Mouse (Mus musculus): ENCODE data around the gene Hspa1a. TPM values are rescaled to one million over a fixed set of nuclear protein-coding genes. Genes with fewer than 3 reads are reported as not detected.
A peak's percentile ranks its signal among the peaks of the same experiment; 100 is the strongest.
"Not testable (repeated sequence)": the region's sequence is repeated elsewhere in the genome, so short reads cannot be mapped to it uniquely, and the experiment has no call there.

The Hspa1a gene
- polyA plus RNA-seq, 1 experiment = 6.3 TPM

DNA sequence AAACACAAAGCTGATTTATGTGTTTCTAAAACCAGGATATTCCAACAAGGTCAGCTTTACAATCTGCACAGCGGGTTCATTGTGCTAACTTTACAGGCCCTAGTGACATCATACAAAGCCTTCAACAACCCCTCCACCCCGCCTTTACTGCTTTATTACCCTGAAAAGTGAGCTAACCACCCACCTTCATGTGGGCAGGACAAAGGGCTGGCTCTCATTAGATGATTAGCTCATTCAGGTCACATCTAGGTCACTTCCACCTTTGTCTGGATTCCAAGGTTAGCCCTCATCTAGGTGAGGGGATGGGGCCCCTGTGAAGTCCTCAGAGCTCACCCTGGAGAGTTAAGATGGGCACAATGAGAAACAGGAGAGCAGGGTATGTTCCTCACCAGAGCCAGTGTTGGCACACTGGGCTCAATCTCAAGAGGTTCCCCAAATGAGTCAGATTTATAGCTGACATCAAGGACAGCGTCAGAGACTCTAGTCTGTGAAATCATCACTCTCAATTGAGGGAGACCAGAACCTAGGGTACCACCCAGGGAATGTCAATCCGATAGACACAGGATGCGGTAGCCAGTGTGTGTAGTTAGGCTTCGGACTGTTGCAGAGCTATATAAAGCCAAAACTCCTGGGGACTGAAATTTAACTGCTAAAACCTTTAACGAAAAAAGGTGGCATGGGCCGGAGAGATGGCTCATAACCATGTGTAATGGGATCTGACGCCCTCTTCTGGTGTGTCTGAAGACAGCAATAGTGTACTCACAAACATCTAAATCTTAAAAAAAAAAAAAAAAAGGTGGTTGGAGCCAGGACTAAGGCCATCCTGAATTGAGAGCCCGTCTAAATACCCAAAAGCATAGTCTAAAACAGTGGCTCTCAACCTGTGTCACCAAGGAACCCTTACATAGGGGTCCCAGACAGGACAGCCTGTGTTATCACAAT lies 21.2 kb downstream of the Hspa1a start:
- Histone ChIP-seq H3K27ac (replicated peaks; ENCODE audit: low read depth, low read length) (no peak overlapping the region), H3K4me3 (ENCODE audit: insufficient read depth, low read depth, low read length) (peak overlapping the region; percentile 98), H3K4me1 (ENCODE audit: control insufficient read depth, insufficient read depth, insufficient read length, low read length) (no peaks in the 10 kb centered on the region)

DNA sequence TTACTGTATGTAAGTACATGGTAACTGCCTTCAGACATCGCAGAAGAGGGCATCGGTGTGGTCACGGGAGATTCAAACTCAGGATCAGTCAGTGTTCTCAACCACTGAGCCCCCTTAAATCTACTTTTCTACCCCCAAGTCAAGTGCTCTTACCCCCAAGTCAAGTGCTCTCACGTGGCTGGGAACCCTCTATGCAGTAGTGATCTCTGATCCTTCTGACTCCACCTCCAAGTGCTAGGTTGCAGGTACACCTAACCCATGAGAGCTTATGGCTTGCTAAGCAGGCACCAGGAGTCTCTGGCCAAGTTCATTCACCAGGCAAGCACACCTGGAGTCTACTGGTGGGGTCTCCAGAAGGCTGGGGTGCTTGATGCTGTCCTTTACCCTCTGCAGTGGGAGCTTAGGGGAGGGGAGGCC lies 22.4 kb downstream of the Hspa1a start:
- no peak overlapping the region for H3K27ac ChIP-seq (replicated peaks; ENCODE audit: low read depth, low read length)

DNA sequence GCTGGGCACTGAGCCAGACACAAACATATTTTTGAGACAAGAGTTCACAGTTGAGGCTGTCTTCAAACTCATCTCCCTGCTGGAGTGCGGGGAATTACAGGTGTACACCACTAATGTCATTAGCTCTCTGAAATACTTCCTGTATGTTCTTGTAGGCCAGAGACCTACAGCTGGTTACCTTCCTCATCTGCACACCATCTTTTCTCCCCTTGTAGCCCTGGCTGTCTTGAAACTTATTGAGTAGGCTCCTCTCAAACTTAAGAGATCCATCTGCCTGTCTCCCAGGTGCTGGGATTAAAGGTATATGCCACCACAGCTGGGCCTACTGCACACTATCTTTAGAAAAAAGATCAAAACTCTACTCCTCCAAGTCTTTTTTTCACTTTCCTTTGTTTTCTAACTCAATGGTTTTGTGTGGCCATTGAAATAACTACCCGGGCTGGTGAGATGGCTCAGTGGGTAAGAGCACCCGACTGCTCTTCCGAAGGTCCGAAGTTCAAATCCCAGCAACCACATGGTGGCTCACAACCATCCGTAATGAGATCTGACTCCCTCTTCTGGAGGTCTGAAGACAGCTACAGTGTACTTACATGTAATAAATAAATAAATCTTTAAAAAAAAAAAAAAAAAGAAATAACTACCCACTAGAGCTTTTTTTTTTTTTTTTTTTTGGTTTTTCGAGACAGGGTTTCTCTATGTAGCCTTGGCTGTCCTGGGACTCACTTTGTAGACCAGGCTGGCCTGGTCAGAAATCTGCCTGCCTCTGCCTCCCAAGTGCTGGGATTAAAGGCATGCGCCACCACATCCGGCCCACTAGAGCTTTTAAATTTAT lies 23.0 kb downstream of the Hspa1a start:
- H3K4me1 ChIP-seq (ENCODE audit: control insufficient read depth, insufficient read depth, insufficient read length, low read length); H3K27ac ChIP-seq (replicated peaks; ENCODE audit: low read depth, low read length): not testable (repeated sequence)

More for the DNA sequence above, 22.4 kb downstream of the Hspa1a start:
- no peaks in the 10 kb centered on the region for H3K4me1 ChIP-seq (ENCODE audit: control insufficient read depth, insufficient read depth, insufficient read length, low read length)
- no peak overlapping the region for H3K4me3 ChIP-seq (ENCODE audit: insufficient read depth, low read depth, low read length)

DNA sequence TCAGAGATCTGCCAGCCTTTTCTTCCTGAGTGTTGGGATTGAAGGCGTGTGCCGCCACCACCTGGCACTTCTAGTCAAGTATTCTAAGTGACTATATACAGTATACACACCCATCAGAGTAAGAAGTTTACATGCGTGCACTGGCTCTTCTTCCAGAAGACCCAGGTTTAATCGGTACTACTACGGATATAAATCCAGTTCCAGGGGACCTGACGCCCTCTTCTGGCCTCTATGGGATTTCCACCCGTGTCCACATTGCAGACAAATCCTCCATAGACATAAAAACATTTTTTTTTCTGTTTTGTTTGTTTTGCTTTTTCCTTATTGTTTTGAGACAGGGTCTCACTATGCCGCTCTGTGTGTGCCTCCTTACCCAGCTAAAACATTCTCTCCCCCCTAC lies 24.4 kb downstream of the Hspa1a start:
- peaks cover 3% of the 10 kb centered on the region; the same call in 1 of the 2 replicates for H3K4me1 ChIP-seq (ENCODE audit: control insufficient read depth, insufficient read depth, insufficient read length, low read length)
- H3K4me3 ChIP-seq (ENCODE audit: insufficient read depth, low read depth, low read length) = no peak overlapping the region
- H3K27ac ChIP-seq (replicated peaks; ENCODE audit: low read depth, low read length) = no peak overlapping the region

More for the DNA sequence above, 23.0 kb downstream of the Hspa1a start:
- not testable (repeated sequence) for H3K4me3 ChIP-seq (ENCODE audit: insufficient read depth, low read depth, low read length)

DNA sequence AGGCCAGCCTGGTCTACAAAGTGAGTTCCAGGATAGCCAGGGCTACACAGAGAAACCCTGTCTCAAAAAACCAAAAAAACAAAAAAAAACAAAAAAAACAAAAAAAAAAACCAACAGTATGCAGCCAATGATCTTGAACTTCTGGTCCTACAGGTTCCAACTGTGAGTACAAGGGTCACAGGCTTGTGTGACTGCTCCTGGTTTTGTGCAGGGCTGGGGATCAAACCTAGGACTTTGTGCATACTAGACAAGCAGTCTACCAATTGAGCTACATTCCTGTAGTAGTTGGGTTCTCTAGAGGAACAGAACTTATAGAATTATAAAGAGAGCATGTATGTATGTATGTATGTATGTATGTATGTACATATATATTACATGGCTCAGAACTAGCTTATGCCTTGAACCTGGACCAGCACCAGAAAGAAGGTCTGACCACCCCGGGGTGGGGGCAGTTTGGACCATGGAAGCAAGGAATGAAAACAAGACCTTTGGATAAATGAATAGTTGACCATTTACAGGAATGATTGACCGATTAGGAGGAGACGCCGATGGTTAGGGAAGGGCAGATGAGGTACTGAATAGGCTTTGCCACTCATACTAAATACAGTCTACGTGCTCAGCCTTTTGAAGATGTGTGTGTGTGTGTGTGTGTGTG lies 25.3 kb downstream of the Hspa1a start:
- Histone ChIP-seq H3K4me1 (ENCODE audit: control insufficient read depth, insufficient read depth, insufficient read length, low read length) (peaks cover 3% of the 10 kb centered on the region), H3K4me3 (ENCODE audit: insufficient read depth, low read depth, low read length) (no peak overlapping the region), H3K27ac (replicated peaks; ENCODE audit: low read depth, low read length) (no peak overlapping the region)

DNA sequence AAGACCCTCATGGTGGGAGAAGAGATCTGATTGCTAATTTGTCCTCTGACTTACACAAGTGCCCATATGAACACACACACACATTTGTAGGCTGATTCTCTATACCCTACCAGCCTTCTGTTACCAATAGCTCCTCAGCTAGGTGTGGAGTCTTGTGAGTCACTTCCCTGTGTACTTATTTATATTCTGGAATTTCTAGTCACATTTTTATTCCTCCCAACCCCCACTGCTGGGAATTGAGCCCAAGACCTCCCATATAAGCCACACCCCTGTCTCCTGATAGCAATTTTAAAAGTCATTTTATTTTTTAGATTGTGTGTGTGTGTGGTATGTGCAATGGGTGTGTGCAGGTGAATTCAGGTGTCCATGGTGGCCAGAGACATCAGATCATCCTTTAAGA lies 27.6 kb downstream of the Hspa1a start:
- H3K4me3 ChIP-seq (ENCODE audit: insufficient read depth, low read depth, low read length) = no peak overlapping the region
- peaks cover 3% of the 10 kb centered on the region for H3K4me1 ChIP-seq (ENCODE audit: control insufficient read depth, insufficient read depth, insufficient read length, low read length)
- H3K27ac ChIP-seq (replicated peaks; ENCODE audit: low read depth, low read length) = peak overlapping the region; percentile 36; the same call in 1 of the 2 replicates

DNA sequence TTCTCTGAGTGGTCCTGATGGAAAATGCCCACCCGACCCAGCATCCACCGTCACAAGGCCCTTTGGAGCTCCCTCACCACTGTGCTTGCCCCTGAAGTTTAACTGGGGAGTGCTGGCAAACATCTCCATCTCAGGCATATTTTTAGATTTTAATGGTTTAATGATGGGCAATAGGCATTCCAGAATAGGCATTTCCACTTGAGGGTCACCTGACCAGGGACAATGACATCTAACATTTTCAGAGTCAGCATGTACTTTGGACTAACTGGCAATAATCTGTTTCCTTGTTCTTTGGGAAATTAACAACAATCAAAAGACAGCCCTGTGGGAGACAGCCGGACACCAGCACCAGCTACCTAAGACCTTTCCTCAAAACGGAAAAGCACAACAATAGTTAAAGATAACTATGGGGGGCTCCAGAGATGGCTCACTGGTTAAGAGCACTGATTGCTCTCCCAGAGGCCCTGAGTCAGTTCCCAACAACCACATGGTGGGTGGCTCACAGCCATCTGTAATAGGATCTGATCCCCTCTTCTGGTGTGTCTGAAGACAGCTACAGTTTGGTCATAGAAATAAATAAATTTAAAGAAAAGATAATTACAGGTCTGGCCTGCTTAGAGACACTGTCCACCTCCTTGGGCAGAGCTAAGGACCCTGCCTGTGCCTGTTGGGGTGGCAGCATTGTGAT lies 28.7 kb downstream of the Hspa1a start:
- peaks cover 3% of the 10 kb centered on the region for H3K4me1 ChIP-seq (ENCODE audit: control insufficient read depth, insufficient read depth, insufficient read length, low read length)
- no peak overlapping the region for H3K4me3 ChIP-seq (ENCODE audit: insufficient read depth, low read depth, low read length)
- H3K27ac ChIP-seq (replicated peaks; ENCODE audit: low read depth, low read length) = peak overlapping the region; percentile 85

DNA sequence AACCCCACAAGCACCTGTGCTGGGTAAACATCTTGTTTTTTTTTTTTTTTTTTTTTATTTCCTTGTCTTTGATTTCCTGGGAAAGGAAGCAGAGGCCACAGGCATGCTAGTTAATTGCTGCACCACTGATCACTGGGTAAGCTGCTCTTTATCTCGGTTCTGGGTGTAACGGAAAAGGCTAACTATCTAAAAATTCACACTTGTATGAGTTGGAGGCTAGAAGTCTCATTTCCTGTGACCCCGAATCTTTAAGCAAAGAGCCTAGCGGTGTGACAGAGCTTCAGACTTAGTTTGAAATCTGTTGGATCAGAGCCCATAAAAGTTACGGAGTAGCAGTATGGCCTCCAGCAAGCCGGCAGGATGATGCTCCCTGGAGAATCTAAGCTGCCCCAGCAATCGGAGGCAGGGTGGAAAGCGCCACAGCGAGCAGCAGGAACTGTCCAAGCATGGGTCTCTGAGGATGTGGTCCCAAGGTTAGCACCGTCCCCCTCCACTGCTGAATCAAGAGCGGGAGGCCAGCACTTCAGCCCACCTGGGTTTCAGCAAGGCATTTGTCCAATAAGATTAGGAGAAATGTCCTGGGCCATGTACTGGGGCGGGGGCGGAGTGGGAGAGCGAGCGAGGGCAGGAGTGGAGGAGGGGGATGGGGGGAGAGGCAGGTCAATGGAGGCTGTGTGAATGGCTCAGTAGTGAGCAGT lies 30.5 kb downstream of the Hspa1a start:
- Histone ChIP-seq H3K4me3 (ENCODE audit: insufficient read depth, low read depth, low read length) (peak overlapping the region; percentile 56), H3K4me1 (ENCODE audit: control insufficient read depth, insufficient read depth, insufficient read length, low read length) (peaks cover 3% of the 10 kb centered on the region), H3K27ac (replicated peaks; ENCODE audit: low read depth, low read length) (peak overlapping the region; percentile 92)

DNA sequence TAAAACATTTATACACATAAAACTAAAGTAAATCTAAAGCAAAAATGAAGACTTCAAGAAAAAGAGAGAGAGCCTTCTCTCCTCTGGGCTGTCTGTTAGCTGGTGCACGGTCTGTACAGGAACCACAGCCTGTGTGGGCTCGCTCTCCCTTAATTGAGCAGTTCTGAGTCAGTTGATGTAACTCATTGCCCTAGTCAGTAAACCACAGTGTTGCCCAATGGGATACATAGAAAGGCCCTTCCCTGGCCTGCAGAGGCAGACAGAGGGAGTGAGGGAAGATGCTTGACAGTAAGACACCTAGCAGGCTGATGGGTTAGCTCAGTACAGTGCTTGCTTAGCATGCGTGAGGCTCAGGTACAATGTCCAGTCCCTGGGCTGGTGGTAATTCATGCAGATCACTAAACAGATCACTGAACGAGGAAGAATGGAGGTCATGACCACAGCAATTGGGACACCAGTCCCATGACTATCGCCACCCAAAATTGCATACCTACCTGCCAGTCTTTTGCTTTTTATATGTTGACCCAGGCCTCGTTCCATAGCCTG lies 33.9 kb downstream of the Hspa1a start:
- H3K4me3 ChIP-seq (ENCODE audit: insufficient read depth, low read depth, low read length) = no peak overlapping the region
- peaks cover 3% of the 10 kb centered on the region for H3K4me1 ChIP-seq (ENCODE audit: control insufficient read depth, insufficient read depth, insufficient read length, low read length)
- H3K27ac ChIP-seq (replicated peaks; ENCODE audit: low read depth, low read length) = no peak overlapping the region

DNA sequence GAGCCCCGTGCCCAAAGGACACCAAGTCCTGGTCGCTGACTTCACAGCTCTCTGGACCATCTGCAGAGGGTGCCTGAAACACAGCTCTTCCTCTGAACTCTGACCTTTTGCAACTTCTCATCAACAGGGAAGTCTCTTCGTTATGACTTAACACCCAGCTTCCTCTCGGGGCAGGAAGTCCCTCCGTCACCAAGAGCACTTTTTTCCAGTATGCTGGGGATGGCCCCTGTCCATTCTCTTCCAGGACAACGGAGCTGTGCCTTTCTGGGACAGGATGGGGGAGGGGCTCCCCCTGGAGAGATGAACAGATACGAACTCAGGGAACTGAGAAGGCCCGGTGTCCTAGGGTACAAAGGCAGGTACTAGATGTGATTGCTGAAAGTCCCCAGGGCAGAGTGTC lies 37.1 kb downstream of the Hspa1a start:
- Histone ChIP-seq H3K4me1 (ENCODE audit: control insufficient read depth, insufficient read depth, insufficient read length, low read length) (peaks cover 8% of the 10 kb centered on the region), H3K27ac (replicated peaks; ENCODE audit: low read depth, low read length) (peak overlapping the region; percentile 74), H3K4me3 (ENCODE audit: insufficient read depth, low read depth, low read length) (peak overlapping the region; percentile 44)

DNA sequence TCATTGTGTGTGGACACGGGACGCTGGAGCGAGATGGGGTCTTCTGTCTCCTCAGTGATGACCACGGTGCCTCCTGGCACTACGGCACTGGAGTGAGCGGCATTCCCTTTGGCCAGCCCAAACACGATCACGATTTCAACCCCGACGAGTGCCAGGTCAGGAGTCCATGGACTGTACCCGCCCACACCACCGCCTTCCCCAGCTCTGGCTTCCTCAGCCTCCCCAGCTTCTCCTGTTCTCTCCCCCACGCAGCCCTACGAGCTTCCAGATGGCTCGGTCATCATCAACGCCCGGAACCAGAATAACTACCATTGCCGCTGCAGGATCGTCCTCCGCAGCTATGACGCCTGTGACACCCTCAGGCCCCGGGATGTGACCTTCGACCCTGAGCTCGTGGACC lies 37.9 kb downstream of the Hspa1a start:
- peak overlapping the region; percentile 74 for H3K27ac ChIP-seq (replicated peaks; ENCODE audit: low read depth, low read length)

DNA sequence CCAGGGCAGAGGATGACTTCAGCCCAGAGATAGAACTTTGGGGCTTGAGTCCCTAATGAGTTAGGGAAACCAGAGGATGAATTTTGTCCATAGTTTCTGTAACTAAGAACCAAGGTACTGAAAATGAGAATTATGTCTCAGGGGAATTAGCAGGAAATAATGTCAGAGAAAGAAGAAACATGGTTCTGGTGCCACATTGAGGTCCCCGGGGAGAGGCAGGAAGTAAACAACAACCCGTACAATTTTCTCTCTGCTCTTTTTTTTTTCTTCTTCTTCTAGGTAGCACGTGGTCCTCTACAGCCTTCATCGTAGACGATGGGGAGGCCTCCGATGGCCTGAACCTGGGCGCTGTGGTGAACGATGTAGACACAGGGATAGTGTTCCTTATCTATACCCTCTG lies 39.7 kb downstream of the Hspa1a start:
- Histone ChIP-seq H3K27ac (replicated peaks; ENCODE audit: low read depth, low read length) (peak overlapping the region; percentile 76), H3K4me3 (ENCODE audit: insufficient read depth, low read depth, low read length) (peak overlapping the region; percentile 93)

More for the DNA sequence above, 37.9 kb downstream of the Hspa1a start:
- peaks cover 8% of the 10 kb centered on the region for H3K4me1 ChIP-seq (ENCODE audit: control insufficient read depth, insufficient read depth, insufficient read length, low read length)
- peak overlapping the region; percentile 44 for H3K4me3 ChIP-seq (ENCODE audit: insufficient read depth, low read depth, low read length)

DNA sequence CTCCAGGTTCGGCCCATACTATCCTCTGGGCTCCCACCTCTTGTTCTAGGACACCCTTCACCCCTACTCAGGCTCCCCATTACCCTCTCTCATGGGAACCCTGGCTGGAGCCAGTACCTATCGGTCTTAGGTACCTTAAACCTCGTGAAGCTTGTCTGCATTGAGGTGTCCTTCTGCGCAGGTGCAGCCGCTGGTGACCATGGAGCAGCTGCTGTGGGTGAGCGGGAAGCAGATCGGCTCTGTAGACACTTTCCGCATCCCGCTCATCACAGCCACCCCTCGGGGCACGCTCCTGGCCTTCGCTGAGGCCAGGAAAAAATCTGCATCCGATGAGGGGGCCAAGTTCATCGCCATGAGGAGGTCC lies 40.2 kb downstream of the Hspa1a start:
- H3K27ac ChIP-seq (replicated peaks; ENCODE audit: low read depth, low read length) = peak overlapping the region; percentile 76
- H3K4me1 ChIP-seq (ENCODE audit: control insufficient read depth, insufficient read depth, insufficient read length, low read length) = peaks cover 8% of the 10 kb centered on the region
- H3K4me3 ChIP-seq (ENCODE audit: insufficient read depth, low read depth, low read length) = peak overlapping the region; percentile 93

More for the DNA sequence above, 39.7 kb downstream of the Hspa1a start:
- H3K4me1 ChIP-seq (ENCODE audit: control insufficient read depth, insufficient read depth, insufficient read length, low read length) = peaks cover 8% of the 10 kb centered on the region
